Mouse (Mus musculus): ENCODE results near the gene Alx3. TPM values are rescaled to one million over a fixed set of nuclear protein-coding genes. Genes with fewer than 3 reads are reported as not detected.

The Alx3 gene
- polyA plus RNA-seq, 1 experiment from 2014 or later = 2.7 TPM

GRCm38 (mm10) chr3:107627641-107628040 lies 32.8 kb downstream of the Alx3 start:
- Histone ChIP-seq H3K4me3 (replicated peaks; ENCODE audit: low read length) (no peak overlapping the region), H3K36me3 (ENCODE audit: control insufficient read depth, insufficient read depth) (peaks cover 53% of the 10 kb centered on the region), H3K4me2 (ENCODE audit: low read length) (no peak overlapping the region), H3K4me1 (replicated peaks; ENCODE audit: control insufficient read depth, insufficient read depth, low read length) (peaks cover 19% of the 10 kb centered on the region), H3K9ac (replicated peaks; ENCODE audit: low read depth, low read length) (no peak overlapping the region), H3K27ac (ENCODE audit: low read length) (no peak overlapping the region), H3K9me3 (ENCODE audit: control insufficient read depth, low read length) (no peaks in the 10 kb centered on the region), H3K27me3 (replicated peaks; ENCODE audit: control insufficient read depth, insufficient read depth, low read length) (no peaks in the 10 kb centered on the region)
- WGBS = 83% methylated on average over 7 of the region's 7 CpGs
- no peak for ATAC-seq

- no peak overlapping the region for H3K4me2 ChIP-seq (ENCODE audit: low read length)
- no peak overlapping the region for H3K27ac ChIP-seq (ENCODE audit: low read length)
- peaks cover 19% of the 10 kb centered on the region for H3K4me1 ChIP-seq (replicated peaks; ENCODE audit: control insufficient read depth, insufficient read depth, low read length)
- ATAC-seq = no peak
- no peak overlapping the region for H3K4me3 ChIP-seq (replicated peaks; ENCODE audit: low read length)
- H3K9me3 ChIP-seq (ENCODE audit: control insufficient read depth, low read length) = no peaks in the 10 kb centered on the region
- H3K27me3 ChIP-seq (replicated peaks; ENCODE audit: control insufficient read depth, insufficient read depth, low read length) = no peaks in the 10 kb centered on the region
- no peak overlapping the region for H3K9ac ChIP-seq (replicated peaks; ENCODE audit: low read depth, low read length)
- 90% methylated on average over 2 of the region's 2 CpGs for WGBS
- peaks cover 46% of the 10 kb centered on the region for H3K36me3 ChIP-seq (ENCODE audit: control insufficient read depth, insufficient read depth)
Measured at GRCm38 (mm10) chr3:107628551-107628950, 33.7 kb downstream of the Alx3 start.

- peaks cover 19% of the 10 kb centered on the region for H3K4me1 ChIP-seq (replicated peaks; ENCODE audit: control insufficient read depth, insufficient read depth, low read length)
- no peak for ATAC-seq
- no peak overlapping the region for H3K9ac ChIP-seq (replicated peaks; ENCODE audit: low read depth, low read length)
- no peaks in the 10 kb centered on the region for H3K9me3 ChIP-seq (ENCODE audit: control insufficient read depth, low read length)
- peaks cover 40% of the 10 kb centered on the region for H3K36me3 ChIP-seq (ENCODE audit: control insufficient read depth, insufficient read depth)
- WGBS = 97% methylated on average over 4 of the region's 4 CpGs
- H3K4me2 ChIP-seq (ENCODE audit: low read length) = no peak overlapping the region
- no peak overlapping the region for H3K4me3 ChIP-seq (replicated peaks; ENCODE audit: low read length)
- H3K27me3 ChIP-seq (replicated peaks; ENCODE audit: control insufficient read depth, insufficient read depth, low read length) = no peaks in the 10 kb centered on the region
- H3K27ac ChIP-seq (ENCODE audit: low read length) = no peak overlapping the region
Measured at GRCm38 (mm10) chr3:107629411-107629810, 34.6 kb downstream of the Alx3 start.

GRCm38 (mm10) chr3:107630682-107631522 lies 36.1 kb downstream of the Alx3 start, which contains the start of gene Gm10961:
Gene Gm10961 (plus strand): TSS chr3:107631322.
- under 1% methylated on average over 48 of the region's 48 CpGs for WGBS
- H3K4me2 ChIP-seq (ENCODE audit: low read length) = peak within 1 kb of the TSS; percentile 69
- ATAC-seq = peak; percentile 76
- no peaks in the 10 kb centered on the region for H3K27me3 ChIP-seq (replicated peaks; ENCODE audit: control insufficient read depth, insufficient read depth, low read length)
- peak within 1 kb of the TSS; percentile 98 for H3K27ac ChIP-seq (ENCODE audit: low read length)
- peak within 1 kb of the TSS; percentile 90 for H3K4me3 ChIP-seq (replicated peaks; ENCODE audit: low read length)
- peaks cover 19% of the 10 kb centered on the region for H3K4me1 ChIP-seq (replicated peaks; ENCODE audit: control insufficient read depth, insufficient read depth, low read length)
- H3K9ac ChIP-seq (replicated peaks; ENCODE audit: low read depth, low read length) = peak within 1 kb of the TSS; percentile 93
- H3K9me3 ChIP-seq (ENCODE audit: control insufficient read depth, low read length) = no peaks in the 10 kb centered on the region
- H3K36me3 ChIP-seq (ENCODE audit: control insufficient read depth, insufficient read depth) = peaks cover 25% of the 10 kb centered on the region

GRCm38 (mm10) chr3:107631523-107631958 lies 36.7 kb downstream of the Alx3 start, which contains the start of gene Strip1:
Gene Strip1 (minus strand): TSS chr3:107631694.
- Histone ChIP-seq H3K9me3 (ENCODE audit: control insufficient read depth, low read length) (no peaks in the 10 kb centered on the region), H3K27ac (ENCODE audit: low read length) (peak within 1 kb of the TSS; percentile 98), H3K36me3 (ENCODE audit: control insufficient read depth, insufficient read depth) (peaks cover 18% of the 10 kb centered on the region), H3K4me2 (ENCODE audit: low read length) (peak within 1 kb of the TSS; percentile 69), H3K27me3 (replicated peaks; ENCODE audit: control insufficient read depth, insufficient read depth, low read length) (no peaks in the 10 kb centered on the region), H3K4me1 (replicated peaks; ENCODE audit: control insufficient read depth, insufficient read depth, low read length) (peaks cover 19% of the 10 kb centered on the region), H3K9ac (replicated peaks; ENCODE audit: low read depth, low read length) (peak within 1 kb of the TSS; percentile 93), H3K4me3 (replicated peaks; ENCODE audit: low read length) (peak within 1 kb of the TSS; percentile 90)
- peak; percentile 97 for ATAC-seq
- WGBS = 0% methylated on average over 34 of the region's 35 CpGs

- Histone ChIP-seq H3K9me3 (ENCODE audit: control insufficient read depth, low read length) (no peaks in the 10 kb centered on the region), H3K27ac (ENCODE audit: low read length) (no peak overlapping the region), H3K27me3 (replicated peaks; ENCODE audit: control insufficient read depth, insufficient read depth, low read length) (no peaks in the 10 kb centered on the region), H3K9ac (replicated peaks; ENCODE audit: low read depth, low read length) (no peak overlapping the region), H3K4me1 (replicated peaks; ENCODE audit: control insufficient read depth, insufficient read depth, low read length) (peaks cover 19% of the 10 kb centered on the region), H3K36me3 (ENCODE audit: control insufficient read depth, insufficient read depth) (peaks cover 7% of the 10 kb centered on the region), H3K4me2 (ENCODE audit: low read length) (no peak overlapping the region), H3K4me3 (replicated peaks; ENCODE audit: low read length) (no peak overlapping the region)
- ATAC-seq = no peak
- WGBS = 91% methylated on average over 4 of the region's 4 CpGs
Measured at GRCm38 (mm10) chr3:107632786-107633185, 38.0 kb downstream of the Alx3 start.

GRCm38 (mm10) chr3:107633906-107634305 lies 39.1 kb downstream of the Alx3 start:
- Histone ChIP-seq H3K4me3 (replicated peaks; ENCODE audit: low read length) (no peak overlapping the region), H3K9me3 (ENCODE audit: control insufficient read depth, low read length) (no peaks in the 10 kb centered on the region), H3K9ac (replicated peaks; ENCODE audit: low read depth, low read length) (no peak overlapping the region), H3K27ac (ENCODE audit: low read length) (no peak overlapping the region), H3K36me3 (ENCODE audit: control insufficient read depth, insufficient read depth) (peaks cover under 1% of the 10 kb centered on the region; the same call in 1 of the 2 replicates), H3K27me3 (replicated peaks; ENCODE audit: control insufficient read depth, insufficient read depth, low read length) (no peaks in the 10 kb centered on the region), H3K4me2 (ENCODE audit: low read length) (no peak overlapping the region), H3K4me1 (replicated peaks; ENCODE audit: control insufficient read depth, insufficient read depth, low read length) (peaks cover 17% of the 10 kb centered on the region)
- ATAC-seq = no peak
- 92% methylated on average over 9 of the region's 9 CpGs for WGBS

- Histone ChIP-seq H3K36me3 (ENCODE audit: control insufficient read depth, insufficient read depth) (no peaks in the 10 kb centered on the region), H3K4me1 (replicated peaks; ENCODE audit: control insufficient read depth, insufficient read depth, low read length) (peaks cover 4% of the 10 kb centered on the region; the same call in 1 of the 2 replicates), H3K4me2 (ENCODE audit: low read length) (no peak overlapping the region), H3K4me3 (replicated peaks; ENCODE audit: low read length) (no peak overlapping the region), H3K9ac (replicated peaks; ENCODE audit: low read depth, low read length) (no peak overlapping the region), H3K27ac (ENCODE audit: low read length) (no peak overlapping the region), H3K27me3 (replicated peaks; ENCODE audit: control insufficient read depth, insufficient read depth, low read length) (no peaks in the 10 kb centered on the region), H3K9me3 (ENCODE audit: control insufficient read depth, low read length) (no peaks in the 10 kb centered on the region)
- ATAC-seq = no peak
- 72% methylated on average over 8 of the region's 8 CpGs for WGBS
Measured at GRCm38 (mm10) chr3:107635836-107636235, 41.0 kb downstream of the Alx3 start.

- H3K9me3 ChIP-seq (ENCODE audit: control insufficient read depth, low read length) = no peaks in the 10 kb centered on the region
- 75% methylated on average over 3 of the region's 3 CpGs for WGBS
Measured at GRCm38 (mm10) chr3:107636236-107636635, 41.4 kb downstream of the Alx3 start.

More at GRCm38 (mm10) chr3:107636236-107636635, 41.4 kb downstream of the Alx3 start:
- Histone ChIP-seq H3K9ac (replicated peaks; ENCODE audit: low read depth, low read length) (no peak overlapping the region), H3K36me3 (ENCODE audit: control insufficient read depth, insufficient read depth) (no peaks in the 10 kb centered on the region), H3K4me1 (replicated peaks; ENCODE audit: control insufficient read depth, insufficient read depth, low read length) (peaks cover 4% of the 10 kb centered on the region; the same call in 1 of the 2 replicates), H3K4me2 (ENCODE audit: low read length) (no peak overlapping the region), H3K27ac (ENCODE audit: low read length) (no peak overlapping the region), H3K4me3 (replicated peaks; ENCODE audit: low read length) (no peak overlapping the region), H3K27me3 (replicated peaks; ENCODE audit: control insufficient read depth, insufficient read depth, low read length) (no peaks in the 10 kb centered on the region)
- ATAC-seq = no peak

Measured in forebrain, embryonic 16.5 days (tissue).